Mouse (Mus musculus): ENCODE data around the gene Tgfb1. TPM values are rescaled to one million over a fixed set of nuclear protein-coding genes. Genes with fewer than 3 reads are reported as not detected.

Tgfb1 gene
- total and polyA plus RNA-seq, 2 experiments from 2014 or later, result 0.56 to 3.1 TPM

GRCm38 (mm10) chr7:25689603-25690021 is 2.8 kb downstream of the Tgfb1 start:
- ATAC-seq, result no peak
- no peaks in the 10 kb centered on the region for H3K9me3 ChIP-seq (ENCODE audit: low read length)
- peaks cover 6% of the 10 kb centered on the region; the same call in 1 of the 2 replicates for H3K4me1 ChIP-seq (ENCODE audit: insufficient read depth)
- DNase-seq, result no peak
- no peak for TF ChIP-seq CTCF (IDR thresholded peaks at IDR 0.05; ENCODE audit: low read depth)
- peak overlapping the region; percentile 39 for H3K4me3 ChIP-seq (ENCODE audit: low read depth, low read length)
- H3K9ac ChIP-seq, result peak overlapping the region; percentile 40; the same call in 1 of the 2 replicates
- no peak overlapping the region for H3K27ac ChIP-seq (ENCODE audit: low read depth, low read length)
- peak overlapping the region; percentile 75 for H3K4me2 ChIP-seq (ENCODE audit: low read depth)
- H3K27me3 ChIP-seq (ENCODE audit: insufficient read depth, low read length), result peaks cover 53% of the 10 kb centered on the region
- WGBS, result 10% methylated on average over 12 of the region's 12 CpGs
- no peaks in the 10 kb centered on the region for H3K36me3 ChIP-seq (ENCODE audit: insufficient read depth)

- H3K4me3 ChIP-seq (ENCODE audit: low read depth, low read length), result no peak overlapping the region
Observed at GRCm38 (mm10) chr7:25690051-25690450, 3.2 kb downstream of the Tgfb1 start.

DNA sequence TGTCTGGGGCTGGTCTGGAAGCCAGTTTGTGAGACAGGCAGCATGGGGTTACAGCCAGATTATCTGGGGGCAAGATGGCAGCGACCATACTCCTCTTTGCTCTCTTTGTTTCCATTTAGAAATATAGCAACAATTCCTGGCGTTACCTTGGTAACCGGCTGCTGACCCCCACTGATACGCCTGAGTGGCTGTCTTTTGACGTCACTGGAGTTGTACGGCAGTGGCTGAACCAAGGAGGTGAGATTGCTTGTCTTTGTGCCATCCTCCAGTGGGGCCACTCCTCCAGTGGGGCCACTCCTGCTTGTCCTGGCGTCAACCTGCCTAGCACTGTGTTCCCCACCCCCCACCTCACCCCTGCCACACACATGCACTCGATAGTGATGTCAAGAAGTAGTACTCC is 7.3 kb downstream of the Tgfb1 start:
- DNase-seq, result no peak
- WGBS, result 44% methylated on average over 8 of the region's 8 CpGs
- Histone ChIP-seq H3K27ac (ENCODE audit: low read depth, low read length) (no peak overlapping the region), H3K27me3 (ENCODE audit: insufficient read depth, low read length) (peaks cover 20% of the 10 kb centered on the region), H3K9ac (no peak overlapping the region), H3K4me2 (ENCODE audit: low read depth) (no peak overlapping the region), H3K4me1 (ENCODE audit: insufficient read depth) (no peaks in the 10 kb centered on the region), H3K36me3 (ENCODE audit: insufficient read depth) (no peaks in the 10 kb centered on the region), H3K9me3 (ENCODE audit: low read length) (no peaks in the 10 kb centered on the region), H3K4me3 (ENCODE audit: low read depth, low read length) (no peak overlapping the region)
- TF ChIP-seq CTCF (IDR thresholded peaks at IDR 0.05; ENCODE audit: low read depth), result no peak
- peak; percentile 55 for ATAC-seq

More at GRCm38 (mm10) chr7:25690051-25690450, 3.2 kb downstream of the Tgfb1 start:
- no peak for TF ChIP-seq CTCF (IDR thresholded peaks at IDR 0.05; ENCODE audit: low read depth)
- no peak overlapping the region for H3K27ac ChIP-seq (ENCODE audit: low read depth, low read length)
- H3K4me1 ChIP-seq (ENCODE audit: insufficient read depth), result peaks cover 6% of the 10 kb centered on the region; the same call in 1 of the 2 replicates
- no peaks in the 10 kb centered on the region for H3K9me3 ChIP-seq (ENCODE audit: low read length)
- no peak for ATAC-seq
- H3K27me3 ChIP-seq (ENCODE audit: insufficient read depth, low read length), result peaks cover 53% of the 10 kb centered on the region
- DNase-seq, result no peak
- 44% methylated on average over 5 of the region's 5 CpGs for WGBS
- H3K4me2 ChIP-seq (ENCODE audit: low read depth), result no peak overlapping the region
- no peak overlapping the region for H3K9ac ChIP-seq
- no peaks in the 10 kb centered on the region for H3K36me3 ChIP-seq (ENCODE audit: insufficient read depth)

- H3K9me3 ChIP-seq (ENCODE audit: low read length), result no peaks in the 10 kb centered on the region
- 57% methylated on average over 13 of the region's 13 CpGs for WGBS
- H3K4me1 ChIP-seq (ENCODE audit: insufficient read depth), result no peaks in the 10 kb centered on the region
- H3K4me3 ChIP-seq (ENCODE audit: low read depth, low read length), result no peak overlapping the region
- no peak overlapping the region for H3K9ac ChIP-seq
- no peak for DNase-seq
- H3K27me3 ChIP-seq (ENCODE audit: insufficient read depth, low read length), result no peaks in the 10 kb centered on the region
- no peaks in the 10 kb centered on the region for H3K36me3 ChIP-seq (ENCODE audit: insufficient read depth)
- no peak for TF ChIP-seq CTCF (IDR thresholded peaks at IDR 0.05; ENCODE audit: low read depth)
- H3K27ac ChIP-seq (ENCODE audit: low read depth, low read length), result no peak overlapping the region
- H3K4me2 ChIP-seq (ENCODE audit: low read depth), result no peak overlapping the region
- ATAC-seq, result no peak
Observed at GRCm38 (mm10) chr7:25699851-25700250, 13.0 kb downstream of the Tgfb1 start.

DNA sequence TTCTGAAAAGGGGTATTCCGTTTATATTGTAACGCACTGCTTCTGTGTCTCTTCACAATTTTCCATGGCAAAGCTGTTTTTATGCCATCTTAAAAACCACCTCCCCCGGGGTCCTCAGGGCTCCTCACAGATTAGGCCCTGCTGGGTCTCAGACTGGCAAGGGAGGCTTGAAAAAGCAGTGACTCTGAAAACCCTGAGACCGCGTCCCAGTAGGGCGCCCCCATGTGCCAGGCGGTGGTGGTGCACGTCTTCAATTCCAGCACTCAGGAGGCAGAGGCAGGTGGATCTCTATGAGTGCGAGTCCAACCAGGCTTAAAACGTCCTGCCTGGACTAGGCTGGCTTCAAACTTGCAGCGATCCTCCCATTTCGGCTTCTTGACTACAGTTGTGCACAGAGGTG is 13.9 kb downstream of the Tgfb1 start:
- Histone ChIP-seq H3K9me3 (ENCODE audit: low read length) (no peaks in the 10 kb centered on the region), H3K9ac (no peak overlapping the region), H3K4me1 (ENCODE audit: insufficient read depth) (0 out of 2 replicates have a peak, but pooled peaks cover 2% of the 10 kb centered on the region), H3K27me3 (ENCODE audit: insufficient read depth, low read length) (no peaks in the 10 kb centered on the region), H3K27ac (ENCODE audit: low read depth, low read length) (no peak overlapping the region), H3K4me3 (ENCODE audit: low read depth, low read length) (no peak overlapping the region), H3K4me2 (ENCODE audit: low read depth) (no peak overlapping the region), H3K36me3 (ENCODE audit: insufficient read depth) (no peaks in the 10 kb centered on the region)
- DNase-seq, result no peak
- 75% methylated on average over 12 of the region's 12 CpGs for WGBS
- no peak for ATAC-seq
- no peak for TF ChIP-seq CTCF (IDR thresholded peaks at IDR 0.05; ENCODE audit: low read depth)

DNA sequence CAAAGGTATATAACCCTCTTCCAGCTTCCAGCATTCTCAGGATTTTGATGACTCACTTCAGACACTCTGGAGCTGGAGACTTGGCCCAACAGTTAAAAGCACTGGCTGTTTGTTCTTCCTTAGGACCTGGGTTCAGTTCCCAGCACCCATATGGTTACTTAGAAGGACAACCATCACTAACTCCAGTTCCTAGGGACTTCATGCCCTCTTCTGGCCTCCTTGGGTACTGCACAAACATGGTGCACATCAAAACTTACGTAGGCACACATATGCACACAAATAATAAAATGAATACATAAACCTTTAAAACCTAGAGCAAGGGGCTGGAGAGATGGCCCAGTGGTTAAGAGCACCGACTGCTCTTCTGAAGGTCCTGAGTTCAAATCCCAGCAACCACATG is 15.5 kb downstream of the Tgfb1 start:
- H3K9ac ChIP-seq, result no peak overlapping the region
- peak; percentile 27; the same call in 1 of the 2 replicates for TF ChIP-seq CTCF (IDR thresholded peaks at IDR 0.05; ENCODE audit: low read depth)
- WGBS, result 90% methylated on average over 2 of the region's 2 CpGs

GRCm38 (mm10) chr7:25703793-25704494 is 17.1 kb downstream of the Tgfb1 start:
- H3K4me3 ChIP-seq (ENCODE audit: low read depth, low read length), result peak overlapping the region; percentile 33; the same call in 1 of the 2 replicates
- 18% methylated on average over 10 of the region's 10 CpGs for WGBS
- peak; percentile 25 for ATAC-seq

More for the DNA sequence above, 15.5 kb downstream of the Tgfb1 start:
- H3K4me3 ChIP-seq (ENCODE audit: low read depth, low read length), result no peak overlapping the region
- no peaks in the 10 kb centered on the region for H3K9me3 ChIP-seq (ENCODE audit: low read length)
- H3K27me3 ChIP-seq (ENCODE audit: insufficient read depth, low read length), result no peaks in the 10 kb centered on the region
- no peaks in the 10 kb centered on the region for H3K36me3 ChIP-seq (ENCODE audit: insufficient read depth)
- H3K27ac ChIP-seq (ENCODE audit: low read depth, low read length), result no peak overlapping the region
- ATAC-seq (no peak), DNase-seq (no peak)
- H3K4me1 ChIP-seq (ENCODE audit: insufficient read depth), result 0 out of 2 replicates have a peak, but pooled peaks cover 2% of the 10 kb centered on the region
- no peak overlapping the region for H3K4me2 ChIP-seq (ENCODE audit: low read depth)

More at GRCm38 (mm10) chr7:25703793-25704494, 17.1 kb downstream of the Tgfb1 start:
- TF ChIP-seq CTCF (IDR thresholded peaks at IDR 0.05; ENCODE audit: low read depth), result no peak
- no peaks in the 10 kb centered on the region for H3K9me3 ChIP-seq (ENCODE audit: low read length)
- no peak overlapping the region for H3K27ac ChIP-seq (ENCODE audit: low read depth, low read length)
- DNase-seq, result no peak
- H3K4me2 ChIP-seq (ENCODE audit: low read depth), result peak overlapping the region; percentile 76
- no peak overlapping the region for H3K9ac ChIP-seq
- no peaks in the 10 kb centered on the region for H3K27me3 ChIP-seq (ENCODE audit: insufficient read depth, low read length)
- H3K4me1 ChIP-seq (ENCODE audit: insufficient read depth), result 0 out of 2 replicates have a peak, but pooled peaks cover 2% of the 10 kb centered on the region
- no peaks in the 10 kb centered on the region for H3K36me3 ChIP-seq (ENCODE audit: insufficient read depth)

All from forebrain, postnatal 0 days (tissue).